Mouse (Mus musculus): Measurements from ENCODE around the gene Pmpca.

Gene Pmpca

DNA sequence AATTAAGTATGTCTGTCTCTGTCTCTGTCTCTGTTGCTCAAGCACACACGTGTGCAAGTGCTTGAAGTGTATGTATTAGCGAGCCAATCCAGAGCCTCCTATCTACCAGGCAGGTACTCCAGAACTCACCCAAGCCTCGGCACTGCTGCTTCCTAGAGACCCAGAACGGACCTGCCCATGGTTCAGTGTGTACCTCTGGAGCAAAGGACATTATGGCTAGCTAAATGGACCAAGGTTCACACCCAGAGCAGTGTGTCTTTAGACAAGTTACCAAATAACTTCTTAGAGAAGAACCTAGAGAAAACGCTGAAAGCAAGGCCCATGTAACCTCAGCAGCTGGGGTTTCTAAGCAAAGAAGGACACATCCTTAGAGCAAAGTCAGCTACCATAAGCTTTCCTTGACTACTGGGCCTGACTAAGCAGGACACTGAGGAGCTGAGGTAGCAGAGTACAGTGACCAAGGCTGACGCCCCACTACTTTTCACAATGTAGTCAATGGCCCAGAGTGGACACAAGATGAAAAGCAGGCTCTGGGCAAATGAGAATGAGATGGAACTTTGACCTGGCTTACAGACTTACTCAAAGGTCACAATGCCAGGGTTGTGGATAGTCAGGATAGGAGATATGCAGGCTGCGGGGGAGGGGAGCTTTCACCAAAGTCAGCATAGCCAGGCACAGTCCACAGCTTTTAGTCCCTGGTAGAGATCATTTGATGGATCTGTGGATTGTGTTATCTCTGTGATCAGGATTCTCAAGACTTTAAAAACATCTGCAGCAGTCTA is 45.8 kb downstream of the Pmpca start:
- DNase-seq = no peak

DNA sequence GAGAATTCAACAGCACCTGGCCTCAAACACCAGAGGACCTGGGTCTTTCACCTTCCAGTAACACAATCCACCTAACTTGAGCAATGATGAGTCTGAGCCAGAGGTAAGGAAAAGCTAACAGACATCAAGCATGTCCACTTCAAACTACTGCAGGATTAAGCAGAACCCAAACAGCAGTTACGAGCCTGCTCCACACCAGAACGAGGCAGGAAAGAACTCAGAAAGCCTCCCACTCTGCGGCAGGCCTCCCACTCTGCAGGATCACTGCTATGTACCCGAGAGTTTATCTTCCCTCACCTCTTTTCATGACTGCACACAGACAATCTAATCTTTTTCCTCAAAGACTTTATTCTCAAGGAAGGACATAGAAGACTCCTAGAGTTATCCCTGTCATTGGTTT is 48.1 kb downstream of the Pmpca start:
- DNase-seq = no peak

DNA sequence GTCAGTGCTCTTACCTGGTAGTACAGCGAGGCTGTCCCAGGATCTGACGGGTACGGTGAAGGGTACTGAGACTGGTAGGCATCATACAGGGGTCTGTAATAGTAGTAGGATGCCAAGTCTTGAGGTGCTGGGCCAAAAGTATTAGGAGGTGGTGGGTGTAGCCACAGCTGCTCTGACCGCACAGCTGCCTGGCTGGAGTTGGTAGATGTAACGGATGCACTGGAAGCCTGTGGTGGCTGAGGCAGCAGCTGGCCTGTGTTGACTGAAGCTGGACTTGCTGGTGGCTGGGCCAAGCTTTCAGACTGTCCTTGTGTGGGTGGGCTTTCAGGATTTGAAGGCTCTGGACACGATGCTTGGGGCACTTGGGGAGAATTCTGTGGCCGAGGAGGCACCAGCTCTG is 49.2 kb downstream of the Pmpca start:
- DNase-seq = no peak

DNA sequence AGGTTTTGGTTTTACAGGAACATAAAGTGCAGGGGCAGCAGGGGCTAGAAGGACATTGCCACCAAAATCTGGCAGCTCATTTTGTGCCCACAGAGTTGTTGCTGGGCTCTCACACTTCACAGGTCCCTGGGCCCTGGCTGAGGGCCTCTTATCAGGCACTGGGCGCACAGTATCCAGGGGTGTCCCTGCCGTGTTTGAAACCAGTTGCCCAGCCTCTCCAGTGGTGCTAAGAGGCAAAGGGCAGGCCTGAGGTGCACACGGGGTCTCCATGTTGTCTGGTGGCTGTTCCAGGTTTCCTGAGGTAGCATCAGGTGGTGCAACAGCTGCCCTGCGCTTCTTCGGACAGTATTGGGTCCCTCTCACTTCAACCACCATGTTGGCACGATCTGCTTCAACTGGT is 50.5 kb downstream of the Pmpca start:
- no peak for DNase-seq

DNA sequence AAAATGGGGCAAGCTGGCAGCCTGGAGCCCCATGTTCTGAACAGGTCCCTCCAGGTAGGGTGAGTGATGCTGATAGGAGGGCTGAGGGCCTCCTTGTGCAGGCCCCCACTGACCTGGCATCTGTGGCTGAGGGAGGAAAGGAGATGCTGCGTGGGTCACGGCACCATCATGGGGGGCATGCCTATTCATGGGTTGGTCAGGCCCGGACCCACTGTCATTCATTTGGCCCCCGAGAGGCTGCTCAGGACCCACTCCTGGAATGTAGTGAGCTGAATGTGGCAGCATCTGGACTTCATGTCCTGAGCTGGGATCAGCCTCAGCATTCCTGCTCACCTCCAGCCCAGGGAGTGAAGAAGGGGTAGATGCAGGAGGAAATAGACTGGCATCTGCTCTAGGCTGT is 52.1 kb downstream of the Pmpca start:
- no peak for DNase-seq

DNA sequence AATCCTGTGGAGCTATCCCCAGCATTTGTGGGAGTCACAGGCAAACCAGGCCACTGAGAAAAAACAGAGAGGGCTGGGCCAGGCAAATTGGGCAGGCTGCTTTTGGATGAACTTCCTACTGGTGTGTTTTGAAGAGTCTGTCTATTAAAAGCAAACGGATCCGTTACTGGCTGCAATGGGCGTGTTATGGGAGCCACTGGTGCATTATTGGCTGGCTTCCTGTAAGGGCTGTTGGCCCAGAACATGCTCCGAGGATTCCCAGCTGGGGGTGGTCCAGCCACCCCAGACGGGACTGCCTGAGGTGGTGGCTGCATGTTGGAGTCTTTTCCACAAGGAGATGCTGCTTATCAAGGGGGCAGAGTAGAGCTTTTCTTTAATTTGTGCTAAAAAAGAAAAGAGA is 52.5 kb downstream of the Pmpca start:
- DNase-seq = no peak

DNA sequence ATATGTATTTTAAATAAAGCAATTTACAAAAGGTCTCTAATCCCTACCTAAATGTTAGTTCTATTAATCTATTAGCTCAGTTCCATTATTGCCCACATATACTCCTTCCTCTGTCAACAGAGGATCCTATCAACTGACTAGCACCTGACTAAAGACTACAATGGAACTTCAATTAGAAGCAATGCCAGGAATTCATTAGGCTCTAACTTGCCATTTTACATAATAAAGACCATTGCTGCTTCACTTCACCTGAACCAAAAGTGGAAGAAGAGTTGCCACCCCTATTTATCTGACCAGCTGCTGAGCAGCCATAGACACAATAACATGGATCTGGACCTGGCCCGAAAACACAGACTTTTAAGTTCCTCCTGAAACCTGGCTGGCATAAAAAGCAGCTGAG is 53.7 kb downstream of the Pmpca start:
- no peak for DNase-seq

DNA sequence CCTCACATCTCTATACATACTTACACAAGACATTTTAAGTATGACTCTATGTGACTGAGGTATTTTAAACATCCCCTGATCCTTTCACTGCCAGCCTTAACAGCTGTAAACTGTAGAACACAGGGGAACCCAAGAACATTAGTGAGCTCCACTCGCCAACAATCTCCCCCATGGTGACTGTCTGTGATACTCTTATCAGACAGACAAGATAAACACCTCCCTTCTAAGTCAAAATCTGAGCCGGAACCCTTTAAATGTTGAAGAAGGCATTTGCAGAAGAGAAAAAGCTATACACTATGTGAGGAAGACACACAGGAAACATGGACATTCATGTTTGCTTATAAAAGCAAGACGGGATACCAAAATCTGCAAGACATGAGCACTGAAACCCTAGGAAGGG is 54.7 kb downstream of the Pmpca start:
- no peak for DNase-seq

DNA sequence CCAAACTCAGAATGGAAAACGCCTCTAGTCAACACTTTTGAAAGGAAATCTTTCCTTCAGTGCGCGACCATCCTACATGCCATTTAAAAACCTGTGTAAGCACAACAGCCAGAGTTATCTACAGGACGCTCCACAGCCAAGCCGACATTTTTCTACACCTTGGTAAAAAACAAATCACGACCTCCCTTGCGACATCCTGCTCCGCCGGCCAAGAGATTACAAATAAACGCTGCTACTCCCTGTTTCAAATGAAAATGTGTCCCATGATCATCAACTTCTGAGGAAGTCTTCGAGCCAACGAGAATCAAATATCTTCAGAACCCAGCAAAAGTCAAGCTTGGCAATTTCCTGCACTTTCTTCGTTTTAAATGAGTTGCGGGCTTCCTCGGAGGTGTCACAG is 55.2 kb downstream of the Pmpca start:
- DNase-seq = no peak

DNA sequence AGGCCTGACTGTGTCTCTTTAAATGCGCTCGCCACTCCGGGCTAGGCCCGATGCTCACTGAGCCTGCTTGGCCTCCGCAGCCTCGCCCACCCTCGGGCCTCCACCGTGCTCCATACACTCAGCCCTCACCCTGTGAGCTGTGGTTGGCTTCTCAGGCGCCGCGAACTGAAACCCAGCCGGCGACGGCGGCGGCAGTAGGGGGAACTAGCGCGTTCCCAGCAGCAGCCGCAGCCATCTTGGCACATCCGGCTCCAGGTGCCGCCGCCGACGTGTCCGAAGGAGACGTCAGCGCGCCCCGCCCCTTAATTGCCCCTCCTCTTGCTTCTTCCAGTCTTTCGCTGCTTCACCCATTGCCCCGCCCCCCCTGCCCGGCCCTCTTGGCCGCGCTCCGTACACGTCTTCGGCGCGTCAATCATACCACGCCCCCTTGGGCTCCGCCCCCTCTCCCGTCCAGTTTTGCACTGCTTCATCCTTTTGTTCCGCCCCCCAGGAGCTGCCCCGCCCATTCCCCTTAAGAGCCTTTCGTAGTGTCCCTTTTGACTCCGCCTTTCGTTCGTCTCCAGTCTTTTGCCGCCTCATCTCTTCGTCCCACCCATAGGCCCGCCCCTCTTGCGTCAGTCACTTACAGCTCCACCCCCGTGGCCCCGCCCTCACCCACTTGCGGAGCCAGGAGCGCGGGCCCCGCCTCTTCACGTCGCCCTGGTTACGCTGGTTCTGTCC is 56.0 kb downstream of the Pmpca start, which contains the start of gene Sec16a:
Sec16a (minus strand) TSS at position 271 of the 720 bp plus-strand sequence.
- peak; percentile 100 for DNase-seq

DNA sequence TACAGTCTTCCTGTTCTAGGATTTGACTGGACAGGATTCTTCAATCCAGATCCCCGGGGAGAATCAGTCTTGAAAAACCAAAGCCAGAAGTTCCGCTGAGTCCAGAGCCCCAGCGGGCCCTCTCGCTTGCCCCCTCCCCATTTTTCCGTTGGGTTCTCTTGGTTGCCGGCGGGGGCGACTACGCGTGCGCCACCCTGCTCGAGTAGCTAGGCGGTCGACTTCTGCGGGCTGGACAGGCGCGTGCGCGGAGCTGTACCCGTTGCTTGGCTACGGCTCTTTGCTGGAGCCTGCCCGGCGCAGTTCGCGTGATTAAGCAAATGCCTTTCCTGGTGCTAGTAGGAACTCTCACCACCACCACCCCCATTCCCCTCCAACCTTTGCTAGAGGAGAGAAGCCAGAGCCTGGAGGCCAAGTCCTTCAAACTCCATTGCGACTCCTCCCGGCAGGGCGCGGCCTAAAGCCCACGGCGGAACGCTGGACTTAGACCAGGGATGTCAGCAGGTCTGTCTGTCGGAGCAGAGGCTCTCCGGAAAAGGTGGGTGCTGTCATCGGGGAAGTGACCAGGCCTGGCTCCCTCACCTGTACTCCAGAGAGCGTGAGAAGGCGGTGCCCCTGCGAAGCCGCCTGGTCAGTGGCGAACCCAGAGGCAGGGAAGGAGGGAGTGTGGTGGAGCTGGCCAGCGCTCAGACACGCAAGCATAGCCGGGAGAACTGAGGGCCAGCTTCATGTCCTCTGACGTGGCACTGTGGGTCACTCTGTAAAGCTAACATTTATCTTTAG is 56.7 kb downstream of the Pmpca start:
- DNase-seq = peak; percentile 92

DNA sequence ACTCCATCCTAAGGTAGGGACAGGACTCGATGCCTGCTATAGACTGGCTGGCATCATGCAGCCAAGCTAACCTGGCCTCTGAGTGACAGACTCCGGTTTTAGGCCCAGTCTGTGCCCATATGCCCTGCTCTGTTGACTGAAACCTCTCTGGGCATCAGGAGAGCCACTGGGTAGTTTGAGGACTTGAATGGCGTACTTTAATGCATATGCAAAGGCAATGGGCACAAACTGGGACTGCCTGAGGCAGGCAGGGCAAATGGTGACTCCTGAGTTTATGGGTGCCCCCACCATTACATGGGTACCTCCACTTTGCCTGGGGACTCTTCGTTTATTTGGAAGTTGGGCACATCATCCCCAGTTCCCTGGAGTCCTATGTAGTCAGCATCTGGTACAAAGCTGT is 57.5 kb downstream of the Pmpca start:
- DNase-seq = no peak

All from right cerebral cortex, postnatal 14 days (tissue).